Mouse (Mus musculus) liver, adult 2 months (tissue): Measurements from ENCODE around the gene Vwa8. TPM values are rescaled to one million over a fixed set of nuclear protein-coding genes. Genes with fewer than 3 reads are reported as not detected.

Experiments
- DNase-seq: peaks from one replicate; pipeline ENCODE4 v3.0.0-alpha.2; 2011; ENCODE audit warnings: low read depth, low spot score; ENCODE audit errors: extremely low read depth
- H3K27ac ChIP-seq: fragments of 200-500 bp; replicated peaks from 2 replicates; pipeline ENCODE4 v1.5.1; 2012; ENCODE audit warnings: low read depth, mild to moderate bottlenecking, control low read depth, inconsistent platforms, low read length; ENCODE audit not compliant: insufficient read depth
- H3K27me3 ChIP-seq: fragments of 200-500 bp; 2 replicates; pipeline ENCODE4 v1.6.1; 2012; ENCODE audit warnings: mild to moderate bottlenecking, moderate library complexity, low read length, inconsistent platforms; ENCODE audit not compliant: control insufficient read depth, insufficient read depth
- H3K36me3 ChIP-seq: fragments of 200-500 bp; 2 replicates; pipeline ENCODE4 v1.6.1; 2012; ENCODE audit warnings: low read length, inconsistent platforms; ENCODE audit not compliant: control insufficient read depth, insufficient read depth
- H3K4me1 ChIP-seq: fragments of 200-500 bp; 2 replicates; pipeline ENCODE4 v1.6.1; 2011; ENCODE audit warnings: low read length; ENCODE audit not compliant: control insufficient read depth, insufficient read depth
- H3K4me3 ChIP-seq: fragments of 200-500 bp; 2 replicates; pipeline ENCODE4 v1.5.1; 2011; ENCODE audit warnings: low read depth, mild to moderate bottlenecking, control low read depth, low read length, moderate library complexity; ENCODE audit not compliant: insufficient read depth
- H3K79me2 ChIP-seq: fragments of 200-500 bp; 2 replicates; pipeline ENCODE4 v1.6.1; 2012; ENCODE audit warnings: inconsistent platforms, mild to moderate bottlenecking, low read length, moderate library complexity; ENCODE audit not compliant: control insufficient read depth, insufficient read depth
- H3K9ac ChIP-seq: fragments of 200-500 bp; 2 replicates; pipeline ENCODE4 v1.6.1; 2012; ENCODE audit warnings: low read depth, mild to moderate bottlenecking, control low read depth, inconsistent platforms, low read length
- CTCF ChIP-seq: fragments of 200-500 bp; IDR thresholded peaks from 2 replicates; pipeline ENCODE4 v1.5.1; 2011; ENCODE audit warnings: low read depth, low read length, control low read depth
- POLR2A ChIP-seq: fragments of 200-500 bp; IDR thresholded peaks from 2 replicates; pipeline ENCODE4 v1.6.1; 2011; ENCODE audit warnings: low read length, control low read depth; ENCODE audit not compliant: insufficient read depth; ENCODE audit errors: extremely low read depth
- WGBS: fragments of 180-500 bp; shearing (Covaris S2); methylation state at CpG from one replicate; pipeline ENCODE4 v1.1.7; 2018; 5-methylcytosine and 5-hydroxymethylcytosine counted together
- polyA plus RNA-seq: library from polyadenylated mRNA; depleted of rRNA; stranded (reverse); fragments of >200 nt; gene quantifications from 2 replicates; pipeline ENCODE4 v1.2.3, GENCODE M21; 2012
- total RNA-seq: library from RNA; depleted of rRNA; stranded (reverse); fragments of >200 nt; gene quantifications from 2 replicates; pipeline ENCODE4 v1.2.3, GENCODE M21; 2014

Vwa8 gene
- total and polyA plus RNA-seq, 2 experiments, result 44.0 to 106 TPM

DNA sequence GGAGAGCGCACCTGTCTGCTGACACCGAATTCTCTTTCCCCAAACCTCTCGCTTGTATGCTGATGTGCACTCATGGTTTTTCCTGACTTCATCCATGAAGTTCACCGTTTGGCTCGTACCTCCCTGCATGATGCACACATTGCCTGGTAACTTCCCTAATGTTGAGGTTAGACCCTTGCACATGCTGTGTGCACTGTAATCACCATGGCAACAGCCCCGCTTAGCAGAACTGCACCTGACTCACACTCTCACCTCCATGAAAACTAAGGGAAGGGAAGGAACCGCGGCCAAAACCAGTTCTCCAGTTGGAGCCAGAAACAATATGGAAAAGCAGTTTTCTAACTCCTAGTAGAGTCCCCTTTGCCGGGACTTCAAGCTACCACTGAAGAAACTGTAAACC lies 294.8 kb downstream of the Vwa8 start:
- no peaks in the 10 kb centered on the region for H3K4me1 ChIP-seq
- H3K79me2 ChIP-seq, result no peaks in the 10 kb centered on the region
- peaks cover 16% of the 10 kb centered on the region for H3K36me3 ChIP-seq
- no peak overlapping the region for H3K4me3 ChIP-seq
- no peak for TF ChIP-seq POLR2A
- TF ChIP-seq CTCF, result no peak
- no peak overlapping the region for H3K9ac ChIP-seq
- no peaks in the 10 kb centered on the region for H3K27me3 ChIP-seq
- H3K27ac ChIP-seq, result no peak overlapping the region
- no peak for DNase-seq
- 94% methylated on average over 9 of the region's 9 CpGs for WGBS

- peaks cover 14% of the 10 kb centered on the region for H3K36me3 ChIP-seq
- H3K4me1 ChIP-seq, result no peaks in the 10 kb centered on the region
- H3K27me3 ChIP-seq, result no peaks in the 10 kb centered on the region
- no peaks in the 10 kb centered on the region for H3K79me2 ChIP-seq
- TF ChIP-seq CTCF, result no peak
- no peak for TF ChIP-seq POLR2A
- WGBS, result 92% methylated on average over 13 of the region's 13 CpGs
- no peak for DNase-seq
- H3K27ac ChIP-seq, result no peak overlapping the region
- H3K9ac ChIP-seq, result no peak overlapping the region
- no peak overlapping the region for H3K4me3 ChIP-seq
Observed at GRCm38 (mm10) chr14:79144278-79145224, 295.7 kb downstream of the Vwa8 start.

GRCm38 (mm10) chr14:79151711-79152110 lies 302.9 kb downstream of the Vwa8 start:
- DNase-seq, result no peak
- H3K4me3 ChIP-seq, result no peak overlapping the region
- WGBS, result 86% methylated on average over 7 of the region's 7 CpGs
- H3K27me3 ChIP-seq, result no peaks in the 10 kb centered on the region
- TF ChIP-seq POLR2A, result no peak
- no peak for TF ChIP-seq CTCF
- no peaks in the 10 kb centered on the region for H3K4me1 ChIP-seq
- no peak overlapping the region for H3K27ac ChIP-seq
- H3K9ac ChIP-seq, result no peak overlapping the region
- H3K79me2 ChIP-seq, result no peaks in the 10 kb centered on the region
- H3K36me3 ChIP-seq, result peaks cover 2% of the 10 kb centered on the region; the same call in 1 of the 2 replicates

- H3K27ac ChIP-seq, result no peak overlapping the region
Observed at GRCm38 (mm10) chr14:79153896-79154295, 305.0 kb downstream of the Vwa8 start.

GRCm38 (mm10) chr14:79154961-79155360 lies 306.1 kb downstream of the Vwa8 start:
- H3K4me1 ChIP-seq, result no peaks in the 10 kb centered on the region
- no peak overlapping the region for H3K4me3 ChIP-seq
- no peak overlapping the region for H3K27ac ChIP-seq
- peaks cover 14% of the 10 kb centered on the region for H3K36me3 ChIP-seq
- 93% methylated on average over 11 of the region's 11 CpGs for WGBS
- no peaks in the 10 kb centered on the region for H3K79me2 ChIP-seq
- no peaks in the 10 kb centered on the region for H3K27me3 ChIP-seq
- TF ChIP-seq POLR2A (no peak), CTCF (no peak)
- no peak for DNase-seq
- no peak overlapping the region for H3K9ac ChIP-seq

More at GRCm38 (mm10) chr14:79153896-79154295, 305.0 kb downstream of the Vwa8 start:
- WGBS, result 80% methylated on average over 6 of the region's 6 CpGs
- H3K4me3 ChIP-seq, result no peak overlapping the region
- no peaks in the 10 kb centered on the region for H3K4me1 ChIP-seq
- DNase-seq, result no peak
- peaks cover 6% of the 10 kb centered on the region for H3K36me3 ChIP-seq
- no peak overlapping the region for H3K9ac ChIP-seq
- no peaks in the 10 kb centered on the region for H3K27me3 ChIP-seq
- TF ChIP-seq CTCF (no peak), POLR2A (no peak)
- no peaks in the 10 kb centered on the region for H3K79me2 ChIP-seq
